Mouse (Mus musculus) C2C12 (cell line): ENCODE data around the gene Nrap.

Source experiments
- CTCF ChIP-seq: IDR thresholded peaks from one replicate; pipeline ENCODE4 v1.5.1; 2011; ENCODE audit not compliant: control insufficient read depth, insufficient read depth, insufficient read length
- MYOG ChIP-seq: IDR thresholded peaks from one replicate; pipeline ENCODE4 v1.6.1; 2011; ENCODE audit not compliant: control insufficient read depth, insufficient read length; ENCODE audit errors: extremely low read depth

DNA sequence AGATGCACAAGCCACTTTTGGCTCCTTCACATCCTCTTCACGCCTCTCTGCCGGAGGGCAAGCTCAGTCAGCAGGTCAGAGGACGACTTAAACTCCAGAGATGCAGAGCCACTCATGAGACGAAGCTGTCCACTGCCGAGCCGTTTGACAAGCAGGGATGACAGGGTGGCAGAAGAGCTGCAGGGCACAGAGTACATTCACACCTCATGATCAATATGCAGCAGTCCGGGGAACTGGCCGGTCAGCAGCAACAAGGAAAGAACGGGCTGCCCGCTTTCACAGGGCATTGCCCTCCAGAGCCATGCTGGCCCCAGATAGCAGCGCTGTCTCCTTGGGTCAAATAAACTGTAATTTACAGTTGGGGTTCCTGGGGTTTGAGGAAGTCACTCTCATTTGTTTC, 111.5 kb downstream of the Nrap start:
- TF ChIP-seq CTCF: no peak
- no peak for TF ChIP-seq MYOG
